Mouse (Mus musculus) heart, embryonic 15.5 days (tissue): ENCODE results near the gene Zic2. TPM values are rescaled to one million over a fixed set of nuclear protein-coding genes. Genes with fewer than 3 reads are reported as not detected.
"Not testable (repeated sequence)": the region's sequence is repeated elsewhere in the genome, so short reads cannot be mapped to it uniquely, and the experiment has no call there.

Source experiments
- ATAC-seq: fragments of 200-750 bp; cut with Nextera tagmentation; replicated peaks from 2 replicates; pipeline ENCODE4 v1.8.0; 2017; ENCODE audit warnings: low read depth, moderate TSS enrichment; ENCODE audit not compliant: insufficient number of reproducible peaks, insufficient read depth, low FRiP score
- H3K27ac ChIP-seq: fragments of 300-500 bp; sonication (generic); 2 replicates; pipeline ENCODE4 v1.5.1; 2015; ENCODE audit warnings: mild to moderate bottlenecking, inconsistent platforms
- H3K27me3 ChIP-seq: fragments of 300-500 bp; sonication (generic); 2 replicates; pipeline ENCODE4 v1.6.1; 2015; ENCODE audit warnings: inconsistent platforms
- H3K36me3 ChIP-seq: fragments of 300-500 bp; sonication (generic); 2 replicates; pipeline ENCODE4 v1.6.1; 2015; ENCODE audit warnings: mild to moderate bottlenecking, inconsistent platforms
- H3K4me1 ChIP-seq: fragments of 300-500 bp; sonication (generic); replicated peaks from 2 replicates; pipeline ENCODE4 v1.6.1; 2015; ENCODE audit warnings: inconsistent platforms
- H3K4me2 ChIP-seq: fragments of 300-500 bp; sonication (generic); 2 replicates; pipeline ENCODE4 v1.6.1; 2015; ENCODE audit warnings: inconsistent platforms, mild to moderate bottlenecking, moderate library complexity
- H3K4me3 ChIP-seq: fragments of 300-500 bp; sonication (generic); 2 replicates; pipeline ENCODE4 v1.5.1; 2015; ENCODE audit warnings: mild to moderate bottlenecking, inconsistent platforms
- H3K9ac ChIP-seq: fragments of 300-500 bp; sonication (generic); 2 replicates; pipeline ENCODE4 v1.6.1; 2015; ENCODE audit warnings: mild to moderate bottlenecking, inconsistent platforms
- H3K9me3 ChIP-seq: fragments of 300-500 bp; sonication (generic); replicated peaks from 2 replicates; pipeline ENCODE4 v1.6.1; 2016; ENCODE audit warnings: inconsistent platforms
- WGBS: fragments of 180-500 bp; shearing (Covaris S2); methylation state at CpG from one replicate; pipeline ENCODE4 v1.1.7; 2015; ENCODE audit warnings: mixed read lengths; 5-methylcytosine and 5-hydroxymethylcytosine counted together
- polyA plus RNA-seq: library from polyadenylated mRNA; unstranded; fragments of >200 nt; fragmentation: Nextera tagmentation; extraction: Ambion mirVana; gene quantifications from 2 replicates; pipeline ENCODE4 v1.2.1, GENCODE M21; 2015

Gene Zic2
- polyA plus RNA-seq, 1 experiment from 2014 or later, result not detected

- no peaks in the 10 kb centered on the region for H3K36me3 ChIP-seq
- 3% methylated on average over 40 of the region's 40 CpGs for WGBS
- peak overlapping the region; percentile 95 for H3K4me2 ChIP-seq
- peaks cover 25% of the 10 kb centered on the region for H3K4me1 ChIP-seq
- H3K27me3 ChIP-seq, result peaks cover 84% of the 10 kb centered on the region
- no peaks in the 10 kb centered on the region for H3K9me3 ChIP-seq
- peak overlapping the region; percentile 56 for H3K4me3 ChIP-seq
- H3K9ac ChIP-seq, result no peak overlapping the region
- H3K27ac ChIP-seq, result no peak overlapping the region
- ATAC-seq, result no peak
Observed at GRCm38 (mm10) chr14:122463080-122463691, 12.0 kb upstream of the Zic2 start.

GRCm38 (mm10) chr14:122463734-122464341, 11.4 kb upstream of the Zic2 start:
- Histone ChIP-seq H3K9ac (peak overlapping the region; percentile 39; the same call in 1 of the 2 replicates), H3K4me3 (peak overlapping the region; percentile 56), H3K27me3 (peaks cover 88% of the 10 kb centered on the region), H3K4me1 (peaks cover 25% of the 10 kb centered on the region), H3K4me2 (peak overlapping the region; percentile 95)
- peak; percentile 51; the same call in 1 of the 2 replicates for ATAC-seq
- not testable (repeated sequence) for H3K9me3 ChIP-seq, H3K36me3 ChIP-seq, H3K27ac ChIP-seq
- under 1% methylated on average over 58 of the region's 58 CpGs for WGBS

- Histone ChIP-seq H3K27ac (no peak overlapping the region), H3K9ac (peak overlapping the region; percentile 39), H3K4me2 (peak overlapping the region; percentile 95), H3K27me3 (peaks cover 93% of the 10 kb centered on the region), H3K4me3 (peak overlapping the region; percentile 56), H3K9me3 (no peaks in the 10 kb centered on the region), H3K4me1 (peaks cover 25% of the 10 kb centered on the region), H3K36me3 (no peaks in the 10 kb centered on the region)
- no peak for ATAC-seq
- under 1% methylated on average over 57 of the region's 62 CpGs for WGBS
Observed at GRCm38 (mm10) chr14:122464351-122464762, 10.9 kb upstream of the Zic2 start.

GRCm38 (mm10) chr14:122464763-122465741, 10.2 kb upstream of the Zic2 start, which contains the start of gene Zic5:
Gene Zic5, minus strand, starts transcription at chr14:122465677.
- Histone ChIP-seq H3K27me3 (peaks cover 95% of the 10 kb centered on the region), H3K4me3 (peak within 1 kb of the TSS; percentile 56), H3K36me3 (no peaks in the 10 kb centered on the region), H3K9ac (peak within 1 kb of the TSS; percentile 39), H3K4me2 (peak within 1 kb of the TSS; percentile 95), H3K9me3 (no peaks in the 10 kb centered on the region), H3K27ac (no peak within 1 kb of the TSS), H3K4me1 (peaks cover 25% of the 10 kb centered on the region)
- WGBS, result under 1% methylated on average over 59 of the region's 62 CpGs
- peak; percentile 14; the same call in 1 of the 2 replicates for ATAC-seq

GRCm38 (mm10) chr14:122465931-122466490, 9.2 kb upstream of the Zic2 start:
- no peak for ATAC-seq
- WGBS, result 26% methylated on average over 13 of the region's 13 CpGs
- Histone ChIP-seq H3K9ac (no peak overlapping the region), H3K9me3 (no peaks in the 10 kb centered on the region), H3K27me3 (peaks cover 98% of the 10 kb centered on the region), H3K36me3 (no peaks in the 10 kb centered on the region), H3K4me1 (peaks cover 25% of the 10 kb centered on the region), H3K4me3 (no peak overlapping the region), H3K27ac (no peak overlapping the region), H3K4me2 (peak overlapping the region; percentile 95; the same call in 1 of the 2 replicates)

- H3K9ac ChIP-seq, result no peak overlapping the region
- WGBS, result 59% methylated on average over 7 of the region's 7 CpGs
- peaks cover 100% of the 10 kb centered on the region for H3K27me3 ChIP-seq
- ATAC-seq, result no peak
- H3K4me2 ChIP-seq, result no peak overlapping the region
- no peak overlapping the region for H3K4me3 ChIP-seq
- peaks cover 25% of the 10 kb centered on the region for H3K4me1 ChIP-seq
- H3K36me3 ChIP-seq, result no peaks in the 10 kb centered on the region
- no peak overlapping the region for H3K27ac ChIP-seq
- no peaks in the 10 kb centered on the region for H3K9me3 ChIP-seq
Observed at GRCm38 (mm10) chr14:122466756-122467362, 8.4 kb upstream of the Zic2 start.

GRCm38 (mm10) chr14:122467926-122468841, 7.1 kb upstream of the Zic2 start:
- no peak for ATAC-seq
- no peaks in the 10 kb centered on the region for H3K36me3 ChIP-seq
- H3K4me2 ChIP-seq, result no peak overlapping the region
- WGBS, result 10% methylated on average over 23 of the region's 23 CpGs
- peaks cover 99% of the 10 kb centered on the region for H3K27me3 ChIP-seq
- H3K4me1 ChIP-seq, result peaks cover 26% of the 10 kb centered on the region
- H3K4me3 ChIP-seq, result no peak overlapping the region
- no peak overlapping the region for H3K9ac ChIP-seq
- no peaks in the 10 kb centered on the region for H3K9me3 ChIP-seq
- H3K27ac ChIP-seq, result no peak overlapping the region

- H3K27me3 ChIP-seq, result peaks cover 99% of the 10 kb centered on the region
- no peak overlapping the region for H3K9ac ChIP-seq
- no peak overlapping the region for H3K4me3 ChIP-seq
- peaks cover 20% of the 10 kb centered on the region for H3K4me1 ChIP-seq
- H3K36me3 ChIP-seq, result no peaks in the 10 kb centered on the region
- no peak overlapping the region for H3K4me2 ChIP-seq
- WGBS, result 2% methylated on average over 28 of the region's 28 CpGs
- no peak overlapping the region for H3K27ac ChIP-seq
- ATAC-seq, result no peak
- no peaks in the 10 kb centered on the region for H3K9me3 ChIP-seq
Observed at GRCm38 (mm10) chr14:122468971-122469755, 6.1 kb upstream of the Zic2 start.

- Histone ChIP-seq H3K4me3 (no peak overlapping the region), H3K9me3 (no peaks in the 10 kb centered on the region), H3K4me1 (peaks cover 30% of the 10 kb centered on the region), H3K27me3 (peaks cover 99% of the 10 kb centered on the region), H3K27ac (no peak overlapping the region), H3K36me3 (no peaks in the 10 kb centered on the region), H3K4me2 (no peak overlapping the region), H3K9ac (no peak overlapping the region)
- ATAC-seq, result no peak
- 12% methylated on average over 27 of the region's 31 CpGs for WGBS
Observed at GRCm38 (mm10) chr14:122471449-122472085, 3.7 kb upstream of the Zic2 start.
